Mouse (Mus musculus) spleen, postnatal 0 days (tissue): Measurements from ENCODE around the gene Ormdl2. TPM values are rescaled to one million over a fixed set of nuclear protein-coding genes. Genes with fewer than 3 reads are reported as not detected.

ENCODE experiments used
- polyA plus RNA-seq: library from polyadenylated mRNA; unstranded; fragments of >200 nt; fragmentation: Nextera tagmentation; extraction: Ambion mirVana; gene quantifications from 2 replicates; pipeline ENCODE4 v1.2.1, GENCODE M21; 2015

The Ormdl2 gene
- 68.8 and 73.7 TPM in 2 replicates for polyA plus RNA-seq

DNA sequence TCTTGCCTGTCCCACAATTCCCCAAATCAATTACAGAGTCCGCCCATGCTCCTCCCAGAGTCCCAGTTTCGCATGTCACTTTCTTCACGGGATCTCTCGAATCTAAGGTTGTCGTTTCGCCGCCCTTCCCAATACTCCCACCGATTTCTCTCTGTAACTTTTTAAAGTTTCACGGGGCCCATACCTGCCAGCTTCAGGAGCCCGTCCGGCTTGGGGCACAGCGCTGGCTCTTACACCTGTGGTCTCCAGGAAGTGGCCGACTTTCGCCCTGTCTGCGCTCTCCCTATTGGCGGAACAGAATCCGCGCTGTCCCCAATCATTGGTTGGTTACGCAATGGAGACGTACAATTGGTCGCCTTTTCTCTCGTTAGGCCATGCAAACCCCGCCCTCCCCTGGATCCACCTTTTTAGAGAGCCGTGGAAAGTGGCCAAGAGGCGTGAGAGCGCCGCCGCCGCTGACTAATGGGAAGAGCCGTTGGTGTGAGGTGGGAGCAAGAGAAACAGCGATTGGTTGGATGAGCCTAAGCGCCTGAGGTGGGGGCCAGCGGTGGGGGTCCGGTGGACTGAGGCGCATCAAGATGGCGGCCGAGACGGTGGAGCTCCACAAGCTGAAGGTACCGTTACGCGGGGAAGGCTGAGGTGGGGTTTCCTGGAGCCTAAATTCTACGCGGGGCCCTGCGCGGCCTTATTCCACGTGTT lies at the start of gene Ormdl2:
Gene Ormdl2, minus strand, starts transcription at position 288 of the 699 bp plus-strand sequence.

GRCm38 (mm10) chr10:128817033-128817432 lies 4.4 kb downstream of the Ormdl2 start, which contains the start of gene Sarnp:
Gene Sarnp (plus strand): TSS chr10:128817333.

DNA sequence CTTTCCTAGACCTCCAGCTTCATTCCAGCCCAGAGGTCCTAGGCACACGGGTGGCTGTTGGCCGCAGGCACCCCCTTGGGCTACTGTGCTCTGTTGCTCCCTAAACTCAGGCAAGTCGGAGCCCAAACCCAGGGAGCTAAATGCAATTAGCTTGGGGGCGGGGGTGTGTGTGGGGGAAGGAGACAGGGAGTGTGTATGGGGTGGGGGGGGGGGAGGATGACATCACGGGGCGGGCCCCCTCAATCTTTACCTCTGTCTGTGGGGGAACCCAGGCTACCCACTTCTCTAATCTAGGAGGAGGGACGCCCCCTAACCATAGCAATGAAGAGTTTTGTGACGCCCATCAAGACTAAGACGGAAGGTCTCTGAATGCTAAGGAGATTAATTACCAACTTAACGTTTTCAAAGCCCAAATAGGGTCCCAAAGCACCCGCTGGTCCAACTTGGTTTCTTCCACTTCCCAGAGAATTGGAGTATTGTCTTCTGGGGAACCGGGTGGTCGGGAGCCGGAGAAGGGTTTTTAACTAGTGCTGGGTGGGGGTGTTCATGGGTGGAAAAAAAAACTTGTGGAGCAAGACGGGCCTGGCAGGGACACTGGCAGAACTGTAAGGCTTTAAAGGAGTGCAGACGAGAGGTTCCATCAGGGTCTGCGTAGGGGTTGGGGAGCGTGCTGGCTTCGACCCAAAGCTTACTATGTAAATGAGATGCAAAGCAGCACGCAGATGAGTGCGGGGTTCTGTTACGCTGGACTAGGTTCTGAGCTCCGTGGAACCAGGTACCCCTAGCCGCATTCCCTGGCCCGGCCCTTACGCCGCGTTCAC lies 17.0 kb downstream of the Ormdl2 start, which contains the start of gene Tmem198b:
Gene Tmem198b, minus strand, starts transcription at position 100 of the 821 bp plus-strand sequence.

DNA sequence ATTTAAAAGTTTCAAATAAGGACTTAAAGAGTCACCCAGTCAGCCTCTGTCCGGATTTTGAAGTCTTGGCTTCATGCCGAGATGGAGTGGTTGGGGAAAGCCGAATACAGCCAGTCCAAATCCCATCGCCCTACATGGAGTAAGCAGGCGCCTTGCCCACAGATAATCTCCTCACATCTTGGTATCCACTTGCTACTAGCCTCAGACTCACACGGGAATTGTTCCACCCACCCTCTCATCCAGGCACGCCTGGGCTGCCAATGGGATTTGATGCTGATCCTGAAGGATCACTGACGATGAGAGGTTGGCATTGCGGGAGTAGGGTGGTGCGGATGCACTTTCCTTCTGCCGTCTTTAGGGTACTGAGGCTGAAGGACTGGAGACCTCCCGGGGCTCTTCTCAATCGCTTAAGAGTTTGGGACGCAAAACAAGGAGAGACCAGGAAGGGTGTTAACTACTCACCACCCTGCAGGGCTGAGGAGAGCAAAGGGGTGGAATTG lies 17.6 kb downstream of the Ormdl2 start, which contains the start of gene Dnajc14:
Gene Dnajc14, plus strand, starts transcription at position 292 of the 500 bp plus-strand sequence.

GRCm38 (mm10) chr10:128790398-128791124 lies 30.9 kb downstream of the Ormdl2 start, which contains the start of gene Mmp19:
Gene Mmp19 (plus strand): TSS chr10:128790910.

Other genes with a start within 250 kb of the Ormdl2 start
- gene Erbb3, start 232.0 kb downstream of the Ormdl2 start, polyA plus RNA-seq: 0.41 and 0.51 TPM in 2 replicates
- 871 and 883 TPM in 2 replicates for gene Rps26, start 194.9 kb downstream of the Ormdl2 start, polyA plus RNA-seq
- 0.34 and 0.95 TPM in 2 replicates for gene Ikzf4, start 175.7 kb downstream of the Ormdl2 start, polyA plus RNA-seq
- 2.7 and 3.1 TPM in 2 replicates for gene Suox, start 147.6 kb downstream of the Ormdl2 start, polyA plus RNA-seq
- gene Rab5b, start 125.4 kb downstream of the Ormdl2 start, polyA plus RNA-seq: 28.3 and 31.8 TPM in 2 replicates
- gene Pmel, start 117.5 kb downstream of the Ormdl2 start, polyA plus RNA-seq: 0.48 and 0.61 TPM in 2 replicates
- gene Cdk2, start 116.6 kb downstream of the Ormdl2 start, polyA plus RNA-seq: 69.6 and 73.1 TPM in 2 replicates
- 3.3 and 5.3 TPM in 2 replicates for gene Dgka, start 76.8 kb downstream of the Ormdl2 start, polyA plus RNA-seq
- gene Pym1, start 73.8 kb downstream of the Ormdl2 start, polyA plus RNA-seq: 23.9 and 26.6 TPM in 2 replicates
- gene Mmp19, start 30.7 kb downstream of the Ormdl2 start, polyA plus RNA-seq: 0.67 and 1.2 TPM in 2 replicates
- gene Dnajc14, start 17.6 kb downstream of the Ormdl2 start, polyA plus RNA-seq: 21.1 and 26.6 TPM in 2 replicates
- gene Tmem198b, start 17.3 kb downstream of the Ormdl2 start, polyA plus RNA-seq: 3.9 and 6.1 TPM in 2 replicates
- gene Sarnp, start 4.3 kb downstream of the Ormdl2 start, polyA plus RNA-seq: 118 and 139 TPM in 2 replicates
- 0.82 and 1.2 TPM in 2 replicates for gene Gdf11, start 70.1 kb upstream of the Ormdl2 start, polyA plus RNA-seq
- 240 and 284 TPM in 2 replicates for gene Cd63, start 79.3 kb upstream of the Ormdl2 start, polyA plus RNA-seq
- 4.8 and 5.9 TPM in 2 replicates for gene Rdh5, start 101.2 kb upstream of the Ormdl2 start, polyA plus RNA-seq
- 116 and 145 TPM in 2 replicates for gene Bloc1s1, start 102.4 kb upstream of the Ormdl2 start, polyA plus RNA-seq
- 2.5 and 3.2 TPM in 2 replicates for gene Itga7, start 112.2 kb upstream of the Ormdl2 start, polyA plus RNA-seq
- gene Mettl7b, start 139.3 kb upstream of the Ormdl2 start, polyA plus RNA-seq: 0.10 TPM in 1 of 2 replicates, not detected in the other
- gene Olfr9, start 167.8 kb upstream of the Ormdl2 start, polyA plus RNA-seq: not detected in 2 replicates
- gene Olfr763, start 189.1 kb upstream of the Ormdl2 start, polyA plus RNA-seq: not detected in 2 replicates
- not detected in 2 replicates for gene Olfr764-ps1, start 218.3 kb upstream of the Ormdl2 start, polyA plus RNA-seq
- not detected in 2 replicates for gene Olfr765, start 228.4 kb upstream of the Ormdl2 start, polyA plus RNA-seq
- gene Olfr766-ps1, start 247.3 kb upstream of the Ormdl2 start, polyA plus RNA-seq: not detected in 2 replicates